Mouse (Mus musculus) yolk sac, embryonic 10.5 days (tissue): ENCODE measurements around the gene Sorbs2.

Experiments used
- DNase-seq: peaks from one replicate; pipeline ENCODE4 v3.0.0-alpha.2; 2017; ENCODE audit warnings: low spot score

Gene Sorbs2

GRCm38 (mm10) chr8:45626406-45626805, 118.8 kb downstream of the Sorbs2 start:
- peak; percentile 74 for DNase-seq

GRCm38 (mm10) chr8:45627246-45628241, 120.0 kb downstream of the Sorbs2 start:
- DNase-seq, result peak; percentile 76

GRCm38 (mm10) chr8:45628421-45629065, 121.0 kb downstream of the Sorbs2 start:
- DNase-seq, result no peak

- DNase-seq, result no peak
Measured at GRCm38 (mm10) chr8:45629066-45629430, 121.5 kb downstream of the Sorbs2 start.

- DNase-seq, result no peak
Measured at GRCm38 (mm10) chr8:45631023-45631422, 123.4 kb downstream of the Sorbs2 start.

DNA sequence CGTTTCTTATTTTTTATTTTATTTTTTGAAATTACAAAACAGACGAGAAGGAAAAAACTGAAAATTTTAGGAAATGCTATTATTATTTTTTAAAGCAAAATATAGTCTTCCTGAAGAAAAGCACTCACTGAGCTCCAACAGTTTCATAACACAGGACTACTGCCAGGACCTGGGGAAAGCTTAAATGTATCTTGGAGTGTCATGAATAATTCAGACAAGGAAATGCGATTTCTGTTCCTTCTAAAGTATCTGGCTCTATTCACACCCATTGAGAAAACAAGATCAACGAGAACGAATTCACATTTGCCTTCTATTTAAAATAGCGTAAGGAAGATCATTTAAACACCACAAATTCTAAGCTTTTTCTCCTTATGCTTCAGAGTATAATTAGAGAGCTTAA, 127.6 kb downstream of the Sorbs2 start:
- DNase-seq, result no peak

DNA sequence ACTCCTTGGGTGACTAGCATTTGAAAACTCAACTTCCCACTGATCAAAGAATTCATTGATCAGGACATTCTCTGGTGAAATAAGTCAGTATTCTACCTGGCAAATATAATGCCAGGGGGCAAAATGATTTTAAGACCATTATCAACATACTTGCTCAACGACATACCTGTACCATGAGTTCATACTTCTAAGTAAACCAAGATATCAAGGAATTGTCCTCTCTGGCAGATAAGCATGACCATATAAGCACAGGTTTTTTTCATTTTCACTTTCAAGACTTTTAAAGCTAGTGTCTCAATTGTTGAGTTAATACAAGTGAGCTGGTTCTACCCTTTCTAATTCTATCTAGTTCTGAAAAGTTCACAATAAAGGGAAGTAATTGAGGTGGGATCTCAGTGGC, 130.2 kb downstream of the Sorbs2 start:
- DNase-seq, result no peak

DNA sequence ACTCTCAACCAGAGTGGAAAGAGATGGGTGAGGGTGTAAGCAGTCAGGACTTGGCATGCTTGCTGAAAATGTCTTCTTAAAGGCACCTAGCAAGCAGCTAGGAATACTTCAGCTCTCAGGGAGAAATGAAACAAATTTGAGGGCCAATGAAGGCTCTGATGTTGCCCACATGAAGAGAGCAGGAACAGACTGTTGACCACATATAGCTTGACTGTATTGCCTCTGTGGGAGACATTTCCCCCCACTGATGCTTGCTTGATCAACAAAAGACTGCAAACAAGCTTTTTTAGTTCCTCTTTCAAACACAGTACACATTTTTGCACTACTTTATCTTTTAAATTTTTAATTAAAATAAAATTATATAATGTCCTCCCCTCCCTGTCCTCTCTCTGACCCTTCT, 131.9 kb downstream of the Sorbs2 start:
- DNase-seq, result no peak

GRCm38 (mm10) chr8:45644651-45645050, 137.1 kb downstream of the Sorbs2 start:
- no peak for DNase-seq

- DNase-seq, result no peak
Measured at GRCm38 (mm10) chr8:45649063-45649462, 141.5 kb downstream of the Sorbs2 start.

GRCm38 (mm10) chr8:45649966-45650365, 142.4 kb downstream of the Sorbs2 start:
- no peak for DNase-seq

DNA sequence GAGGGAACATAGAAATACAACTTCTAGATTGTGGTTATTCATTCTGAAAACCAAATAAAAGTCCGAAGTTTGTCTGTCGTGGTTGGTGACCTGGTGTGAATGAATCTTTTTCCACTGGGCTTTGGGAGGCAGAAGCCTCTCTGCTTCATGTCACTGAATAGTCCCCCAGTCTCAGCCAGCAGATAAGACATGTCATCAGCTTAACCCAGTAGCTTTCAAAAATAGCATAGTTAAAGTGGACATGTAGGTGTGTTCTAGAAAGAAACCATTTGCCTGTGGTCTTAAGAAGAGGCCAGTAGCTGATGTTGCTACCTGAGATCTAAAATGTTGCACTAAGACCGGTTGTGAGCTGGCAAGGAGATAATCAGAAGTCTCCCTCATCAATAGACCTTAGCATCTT, 150.4 kb downstream of the Sorbs2 start:
- DNase-seq, result no peak

- DNase-seq, result peak; percentile 62
Measured at GRCm38 (mm10) chr8:45658458-45659325, 151.1 kb downstream of the Sorbs2 start.

GRCm38 (mm10) chr8:45659473-45659872, 151.9 kb downstream of the Sorbs2 start:
- DNase-seq, result no peak

DNA sequence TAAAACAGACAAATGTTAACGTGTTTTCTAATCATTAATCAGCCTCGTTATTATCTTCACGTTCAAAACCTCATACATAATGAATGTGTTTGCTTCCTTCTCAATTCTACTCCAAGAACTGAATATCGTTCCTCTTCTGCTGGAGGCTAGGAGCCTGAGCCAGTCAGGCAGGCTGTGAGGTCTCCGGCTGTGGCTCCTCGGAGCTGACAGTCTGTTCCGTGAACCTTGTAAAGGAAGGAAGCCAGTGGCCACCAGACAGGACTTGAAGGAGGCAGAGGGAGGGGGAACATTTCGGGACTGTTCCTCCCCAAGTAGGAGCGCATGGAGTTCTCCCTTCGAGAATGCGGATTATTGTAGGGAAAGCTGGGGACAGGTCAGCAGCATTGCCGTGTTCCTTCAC, 153.0 kb downstream of the Sorbs2 start:
- no peak for DNase-seq

- DNase-seq, result no peak
Measured at GRCm38 (mm10) chr8:45661605-45662004, 154.0 kb downstream of the Sorbs2 start.

GRCm38 (mm10) chr8:45666221-45666620, 158.6 kb downstream of the Sorbs2 start:
- DNase-seq, result no peak

- no peak for DNase-seq
Measured at GRCm38 (mm10) chr8:45673149-45673548, 165.6 kb downstream of the Sorbs2 start.

- DNase-seq, result no peak
Measured at GRCm38 (mm10) chr8:45675821-45676279, 168.3 kb downstream of the Sorbs2 start.

DNA sequence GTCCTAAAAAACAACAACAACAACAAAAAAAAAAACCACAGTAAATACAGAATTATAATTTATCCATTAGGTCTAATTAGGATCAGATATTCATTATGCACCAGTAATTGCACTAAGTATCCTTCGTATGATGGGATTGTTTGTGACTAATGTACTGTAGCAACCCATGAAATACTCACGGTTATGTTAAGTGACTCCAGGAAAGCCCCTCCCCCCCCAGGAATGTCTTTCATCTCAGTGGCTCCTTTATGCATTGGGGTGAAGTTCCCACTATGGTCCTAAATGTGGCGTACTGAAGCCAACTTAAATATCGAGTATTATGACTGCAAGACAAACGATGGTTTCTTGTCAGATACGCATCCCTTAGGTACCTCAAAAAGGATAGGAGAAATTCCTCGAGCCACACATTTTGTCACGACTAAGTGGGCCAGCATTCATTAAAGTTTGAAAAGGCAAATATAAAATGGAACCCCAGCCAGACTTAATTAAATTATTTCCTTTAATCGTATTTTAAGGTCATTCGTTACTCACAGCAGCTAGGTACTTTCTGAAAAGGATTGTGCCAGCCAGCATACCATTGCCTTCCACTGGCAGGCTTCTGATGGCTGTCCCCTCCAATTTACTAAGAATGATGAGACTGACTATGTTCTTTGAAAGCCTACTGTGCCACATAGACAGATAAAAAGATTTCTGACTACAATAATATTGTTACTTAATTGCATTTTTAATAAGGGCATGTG, 169.7 kb downstream of the Sorbs2 start:
- no peak for DNase-seq

- DNase-seq, result no peak
Measured at GRCm38 (mm10) chr8:45677854-45678241, 170.3 kb downstream of the Sorbs2 start.
